Mouse (Mus musculus): ENCODE measurements at regions not wholly inside any gene's neighbourhood (a gene's known extent, or its start where the extent isn't known, plus 50 kb on each side); places are given as distances from the start of the nearest gene placed in this dataset.

GRCm38 (mm10) chr3:51003506-51004170 lies 220.6 kb upstream of the Noct start:
- H3K27me3 ChIP-seq (ENCODE audit: control insufficient read depth, insufficient read depth, low read length), result no peaks in the 10 kb centered on the region
- no peak overlapping the region for H3K4me3 ChIP-seq (ENCODE audit: low read length)
- ATAC-seq (ENCODE audit: low FRiP score, low TSS enrichment), result no peak
- 59% methylated on average over 8 of the region's 8 CpGs for WGBS
- no peak overlapping the region for H3K4me2 ChIP-seq (replicated peaks; ENCODE audit: low read depth, low read length)
- H3K9me3 ChIP-seq (ENCODE audit: control insufficient read depth, low read length), result no peaks in the 10 kb centered on the region
- H3K9ac ChIP-seq (ENCODE audit: low read depth, low read length), result no peak overlapping the region
- H3K36me3 ChIP-seq (ENCODE audit: control insufficient read depth, insufficient read depth, low read length), result no peaks in the 10 kb centered on the region
- H3K27ac ChIP-seq (ENCODE audit: low read depth, low read length), result no peak overlapping the region
- H3K4me1 ChIP-seq (ENCODE audit: control insufficient read depth, insufficient read depth, low read length), result no peaks in the 10 kb centered on the region; the same call in 1 of the 2 replicates

- no peak overlapping the region for H3K27ac ChIP-seq (ENCODE audit: low read depth, low read length)
- no peaks in the 10 kb centered on the region for H3K36me3 ChIP-seq (ENCODE audit: control insufficient read depth, insufficient read depth, low read length)
- 70% methylated on average over 1 of the region's 1 CpGs for WGBS
- no peaks in the 10 kb centered on the region; the same call in 1 of the 2 replicates for H3K4me1 ChIP-seq (ENCODE audit: control insufficient read depth, insufficient read depth, low read length)
- no peak overlapping the region for H3K4me3 ChIP-seq (ENCODE audit: low read length)
- no peak overlapping the region for H3K4me2 ChIP-seq (replicated peaks; ENCODE audit: low read depth, low read length)
- H3K9me3 ChIP-seq (ENCODE audit: control insufficient read depth, low read length), result no peaks in the 10 kb centered on the region
- no peak overlapping the region for H3K9ac ChIP-seq (ENCODE audit: low read depth, low read length)
- no peak for ATAC-seq (ENCODE audit: low FRiP score, low TSS enrichment)
- no peaks in the 10 kb centered on the region for H3K27me3 ChIP-seq (ENCODE audit: control insufficient read depth, insufficient read depth, low read length)
These were observed 220.0 kb upstream of the Noct start for GRCm38 (mm10) chr3:51004216-51004615.

- Histone ChIP-seq H3K9ac (ENCODE audit: low read depth, low read length) (no peak overlapping the region), H3K36me3 (ENCODE audit: control insufficient read depth, insufficient read depth, low read length) (no peaks in the 10 kb centered on the region), H3K4me3 (ENCODE audit: low read length) (no peak overlapping the region), H3K4me1 (ENCODE audit: control insufficient read depth, insufficient read depth, low read length) (no peaks in the 10 kb centered on the region), H3K4me2 (replicated peaks; ENCODE audit: low read depth, low read length) (no peak overlapping the region), H3K27ac (ENCODE audit: low read depth, low read length) (no peak overlapping the region), H3K27me3 (ENCODE audit: control insufficient read depth, insufficient read depth, low read length) (no peaks in the 10 kb centered on the region), H3K9me3 (ENCODE audit: control insufficient read depth, low read length) (no peaks in the 10 kb centered on the region)
- WGBS, result 65% methylated on average over 5 of the region's 5 CpGs
- ATAC-seq (ENCODE audit: low FRiP score, low TSS enrichment), result no peak
These were observed 215.1 kb upstream of the Noct start for GRCm38 (mm10) chr3:51009098-51009497.

GRCm38 (mm10) chr3:51019650-51020346 lies 204.4 kb upstream of the Noct start:
- Histone ChIP-seq H3K27ac (ENCODE audit: low read depth, low read length) (no peak overlapping the region), H3K4me2 (replicated peaks; ENCODE audit: low read depth, low read length) (no peak overlapping the region), H3K9me3 (ENCODE audit: control insufficient read depth, low read length) (no peaks in the 10 kb centered on the region), H3K4me1 (ENCODE audit: control insufficient read depth, insufficient read depth, low read length) (no peaks in the 10 kb centered on the region), H3K27me3 (ENCODE audit: control insufficient read depth, insufficient read depth, low read length) (no peaks in the 10 kb centered on the region), H3K9ac (ENCODE audit: low read depth, low read length) (no peak overlapping the region), H3K36me3 (ENCODE audit: control insufficient read depth, insufficient read depth, low read length) (no peaks in the 10 kb centered on the region), H3K4me3 (ENCODE audit: low read length) (no peak overlapping the region)
- ATAC-seq (ENCODE audit: low FRiP score, low TSS enrichment), result no peak
- 67% methylated on average over 10 of the region's 10 CpGs for WGBS

- no peak overlapping the region for H3K9ac ChIP-seq (ENCODE audit: low read depth, low read length)
- no peak overlapping the region for H3K4me3 ChIP-seq (ENCODE audit: low read length)
- 50% methylated on average over 6 of the region's 6 CpGs for WGBS
- no peak overlapping the region for H3K4me2 ChIP-seq (replicated peaks; ENCODE audit: low read depth, low read length)
- no peak overlapping the region for H3K27ac ChIP-seq (ENCODE audit: low read depth, low read length)
- H3K27me3 ChIP-seq (ENCODE audit: control insufficient read depth, insufficient read depth, low read length), result no peaks in the 10 kb centered on the region
- no peak for ATAC-seq (ENCODE audit: low FRiP score, low TSS enrichment)
- no peaks in the 10 kb centered on the region for H3K36me3 ChIP-seq (ENCODE audit: control insufficient read depth, insufficient read depth, low read length)
- no peaks in the 10 kb centered on the region for H3K9me3 ChIP-seq (ENCODE audit: control insufficient read depth, low read length)
- no peaks in the 10 kb centered on the region for H3K4me1 ChIP-seq (ENCODE audit: control insufficient read depth, insufficient read depth, low read length)
These were observed 199.6 kb upstream of the Noct start for GRCm38 (mm10) chr3:51024655-51025054.

GRCm38 (mm10) chr3:51031821-51032220 lies 192.4 kb upstream of the Noct start:
- no peaks in the 10 kb centered on the region for H3K9me3 ChIP-seq (ENCODE audit: control insufficient read depth, low read length)
- H3K4me2 ChIP-seq (replicated peaks; ENCODE audit: low read depth, low read length), result no peak overlapping the region
- WGBS, result 82% methylated on average over 8 of the region's 8 CpGs
- H3K4me3 ChIP-seq (ENCODE audit: low read length), result no peak overlapping the region
- H3K27ac ChIP-seq (ENCODE audit: low read depth, low read length), result no peak overlapping the region
- H3K27me3 ChIP-seq (ENCODE audit: control insufficient read depth, insufficient read depth, low read length), result no peaks in the 10 kb centered on the region
- H3K9ac ChIP-seq (ENCODE audit: low read depth, low read length), result no peak overlapping the region
- H3K36me3 ChIP-seq (ENCODE audit: control insufficient read depth, insufficient read depth, low read length), result no peaks in the 10 kb centered on the region
- ATAC-seq (ENCODE audit: low FRiP score, low TSS enrichment), result no peak
- no peaks in the 10 kb centered on the region for H3K4me1 ChIP-seq (ENCODE audit: control insufficient read depth, insufficient read depth, low read length)

GRCm38 (mm10) chr3:51033292-51033691 lies 191.0 kb upstream of the Noct start:
- H3K27ac ChIP-seq (ENCODE audit: low read depth, low read length), result no peak overlapping the region
- no peak overlapping the region for H3K9ac ChIP-seq (ENCODE audit: low read depth, low read length)
- H3K36me3 ChIP-seq (ENCODE audit: control insufficient read depth, insufficient read depth, low read length), result no peaks in the 10 kb centered on the region
- H3K4me2 ChIP-seq (replicated peaks; ENCODE audit: low read depth, low read length), result no peak overlapping the region
- no peak for ATAC-seq (ENCODE audit: low FRiP score, low TSS enrichment)
- no peak overlapping the region for H3K4me3 ChIP-seq (ENCODE audit: low read length)
- 89% methylated on average over 2 of the region's 2 CpGs for WGBS
- no peaks in the 10 kb centered on the region for H3K4me1 ChIP-seq (ENCODE audit: control insufficient read depth, insufficient read depth, low read length)
- H3K27me3 ChIP-seq (ENCODE audit: control insufficient read depth, insufficient read depth, low read length), result no peaks in the 10 kb centered on the region
- no peaks in the 10 kb centered on the region for H3K9me3 ChIP-seq (ENCODE audit: control insufficient read depth, low read length)

- no peak overlapping the region for H3K9ac ChIP-seq (ENCODE audit: low read depth, low read length)
- ATAC-seq (ENCODE audit: low FRiP score, low TSS enrichment), result no peak
- 31% methylated on average over 17 of the region's 17 CpGs for WGBS
These were observed 187.4 kb upstream of the Noct start for GRCm38 (mm10) chr3:51036700-51037306.

GRCm38 (mm10) chr3:51042223-51042846 lies 181.9 kb upstream of the Noct start:
- H3K27me3 ChIP-seq (ENCODE audit: control insufficient read depth, insufficient read depth, low read length), result no peaks in the 10 kb centered on the region
- no peak overlapping the region for H3K27ac ChIP-seq (ENCODE audit: low read depth, low read length)
- no peaks in the 10 kb centered on the region for H3K4me1 ChIP-seq (ENCODE audit: control insufficient read depth, insufficient read depth, low read length)
- WGBS, result 74% methylated on average over 17 of the region's 17 CpGs
- H3K9me3 ChIP-seq (ENCODE audit: control insufficient read depth, low read length), result no peaks in the 10 kb centered on the region
- no peak overlapping the region for H3K4me3 ChIP-seq (ENCODE audit: low read length)
- H3K9ac ChIP-seq (ENCODE audit: low read depth, low read length), result no peak overlapping the region
- H3K4me2 ChIP-seq (replicated peaks; ENCODE audit: low read depth, low read length), result no peak overlapping the region
- no peak for ATAC-seq (ENCODE audit: low FRiP score, low TSS enrichment)
- no peaks in the 10 kb centered on the region for H3K36me3 ChIP-seq (ENCODE audit: control insufficient read depth, insufficient read depth, low read length)

More at GRCm38 (mm10) chr3:51036700-51037306, 187.4 kb upstream of the Noct start:
- no peaks in the 10 kb centered on the region for H3K36me3 ChIP-seq (ENCODE audit: control insufficient read depth, insufficient read depth, low read length)
- no peaks in the 10 kb centered on the region for H3K27me3 ChIP-seq (ENCODE audit: control insufficient read depth, insufficient read depth, low read length)
- H3K9me3 ChIP-seq (ENCODE audit: control insufficient read depth, low read length), result no peaks in the 10 kb centered on the region
- no peak overlapping the region for H3K4me3 ChIP-seq (ENCODE audit: low read length)
- no peak overlapping the region for H3K4me2 ChIP-seq (replicated peaks; ENCODE audit: low read depth, low read length)
- no peak overlapping the region for H3K27ac ChIP-seq (ENCODE audit: low read depth, low read length)
- no peaks in the 10 kb centered on the region for H3K4me1 ChIP-seq (ENCODE audit: control insufficient read depth, insufficient read depth, low read length)

Data from kidney, embryonic 14.5 days (tissue).